Mouse (Mus musculus): ENCODE data around the gene Sdf4.

DNA sequence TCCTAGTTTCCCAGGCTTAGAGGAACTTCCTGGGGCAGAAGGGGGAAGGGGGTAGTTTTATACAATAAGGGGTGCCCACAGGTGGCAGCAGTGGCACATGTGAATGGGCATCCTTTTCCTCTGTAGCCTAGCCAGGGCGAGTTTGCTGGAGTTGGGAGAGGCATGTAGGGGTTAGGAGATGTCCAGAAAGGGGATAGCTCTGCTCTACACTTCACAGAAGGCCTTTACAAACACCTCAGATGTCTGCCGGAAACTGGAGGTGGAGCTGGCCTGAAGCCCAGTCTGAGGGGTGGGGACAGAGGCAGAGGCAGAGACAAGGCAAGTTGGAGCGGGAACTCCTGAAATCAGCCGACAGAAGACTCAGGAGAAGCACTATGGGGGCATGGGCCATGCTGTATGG is 33.3 kb downstream of the Sdf4 start, which contains the start of gene Tnfrsf18:
- TF ChIP-seq POLR2A (IDR thresholded peaks at IDR 0.05; ENCODE audit: control insufficient read depth, low read depth, low read length) (no peak), CTCF (IDR thresholded peaks at IDR 0.05; ENCODE audit: control insufficient read depth, insufficient read depth, insufficient replicate concordance, low read depth, low read length) (no peak)
